Mouse (Mus musculus): ENCODE measurements around the gene Cuzd1. TPM values are rescaled to one million over a fixed set of nuclear protein-coding genes. Genes with fewer than 3 reads are reported as not detected.
A peak's percentile ranks its signal among the peaks of the same experiment; 100 is the strongest.

Gene Cuzd1
- not detected for polyA plus RNA-seq (2012; fragmentation: generic; extraction: Trizol)
- long read RNA-seq, experiment 1: 0 reads
- long read RNA-seq, experiment 2: 0 reads

GRCm38 (mm10) chr7:131322192-131322591 lies at the start of gene Cuzd1:
Gene Cuzd1 (minus strand): TSS chr7:131322292.
- Histone ChIP-seq H3K4me3 (ENCODE audit: insufficient read depth, poor library complexity, severe bottlenecking) (no peak within 1 kb of the TSS), H3ac (ENCODE audit: control insufficient read depth, insufficient read length, low read depth) (no peak within 1 kb of the TSS), H3K79me3 (ENCODE audit: low read depth) (no peaks in the 10 kb centered on the region), H3K79me2 (ENCODE audit: control insufficient read depth, insufficient read depth) (no peaks in the 10 kb centered on the region), H3K27me3 (ENCODE audit: control insufficient read depth, insufficient read depth, insufficient read length) (no peaks in the 10 kb centered on the region), H3K36me3 (ENCODE audit: control insufficient read depth, insufficient read depth) (no peaks in the 10 kb centered on the region)
- TF ChIP-seq FOSL1 (IDR thresholded peaks at IDR 0.05; ENCODE audit: insufficient read depth, low read length, poor library complexity, severe bottlenecking) (no peak), CEBPB (IDR thresholded peaks at IDR 0.05; ENCODE audit: low read depth) (no peak), MYOG (IDR thresholded peaks at IDR 0.05; ENCODE audit: control insufficient read depth, extremely low read depth, insufficient read length) (no peak), USF1 (IDR thresholded peaks at IDR 0.05; ENCODE audit: low read depth) (no peak), MAX (IDR thresholded peaks at IDR 0.05) (no peak), MYOD1 (IDR thresholded peaks at IDR 0.05; ENCODE audit: control insufficient read depth, insufficient read length, low read depth) (no peak), CTCF (IDR thresholded peaks at IDR 0.05; ENCODE audit: control insufficient read depth, insufficient read depth, insufficient read length) (no peak)

GRCm38 (mm10) chr7:131371470-131371860 lies 49.4 kb upstream of the Cuzd1 start:
- TF ChIP-seq CEBPB (IDR thresholded peaks at IDR 0.05; ENCODE audit: low read depth): no peak
- no peak for TF ChIP-seq CTCF (IDR thresholded peaks at IDR 0.05; ENCODE audit: control insufficient read depth, insufficient read depth, insufficient read length)
- TF ChIP-seq FOSL1 (IDR thresholded peaks at IDR 0.05; ENCODE audit: insufficient read depth, low read length, poor library complexity, severe bottlenecking): no peak
- no peak for TF ChIP-seq MAX (IDR thresholded peaks at IDR 0.05)
- TF ChIP-seq MYOD1 (IDR thresholded peaks at IDR 0.05; ENCODE audit: control insufficient read depth, insufficient read length, low read depth): no peak
- TF ChIP-seq MYOG (IDR thresholded peaks at IDR 0.05; ENCODE audit: control insufficient read depth, extremely low read depth, insufficient read length): no peak
- TF ChIP-seq USF1 (IDR thresholded peaks at IDR 0.05; ENCODE audit: low read depth): no peak
- H3K79me3 ChIP-seq (ENCODE audit: low read depth): no peaks in the 10 kb centered on the region
- peak overlapping the region; percentile 37 for H3K4me3 ChIP-seq (ENCODE audit: insufficient read depth, poor library complexity, severe bottlenecking)
- H3K27me3 ChIP-seq (ENCODE audit: control insufficient read depth, insufficient read depth, insufficient read length): no peaks in the 10 kb centered on the region
- no peaks in the 10 kb centered on the region for H3K36me3 ChIP-seq (ENCODE audit: control insufficient read depth, insufficient read depth)
- H3K79me2 ChIP-seq (ENCODE audit: control insufficient read depth, insufficient read depth): peaks cover 7% of the 10 kb centered on the region
- peak overlapping the region; percentile 78 for H3ac ChIP-seq (ENCODE audit: control insufficient read depth, insufficient read length, low read depth)

- Histone ChIP-seq H3K79me2 (ENCODE audit: control insufficient read depth, insufficient read depth) (peaks cover 7% of the 10 kb centered on the region), H3ac (ENCODE audit: control insufficient read depth, insufficient read length, low read depth) (peak within 1 kb of the TSS; percentile 78), H3K27me3 (ENCODE audit: control insufficient read depth, insufficient read depth, insufficient read length) (no peaks in the 10 kb centered on the region), H3K36me3 (ENCODE audit: control insufficient read depth, insufficient read depth) (no peaks in the 10 kb centered on the region), H3K4me3 (ENCODE audit: insufficient read depth, poor library complexity, severe bottlenecking) (peak within 1 kb of the TSS; percentile 37), H3K79me3 (ENCODE audit: low read depth) (no peaks in the 10 kb centered on the region)
- TF ChIP-seq USF1 (IDR thresholded peaks at IDR 0.05; ENCODE audit: low read depth): no peak
- peak; percentile 90 for TF ChIP-seq CTCF (IDR thresholded peaks at IDR 0.05; ENCODE audit: control insufficient read depth, insufficient read depth, insufficient read length)
These were observed 48.8 kb upstream of the Cuzd1 start, which contains the start of gene Pstk for GRCm38 (mm10) chr7:131370648-131371469. Gene Pstk (plus strand): TSS chr7:131371141.

- H3K36me3 ChIP-seq (ENCODE audit: control insufficient read depth, insufficient read depth): peaks cover 21% of the 10 kb centered on the region
- no peak overlapping the region for H3K4me3 ChIP-seq (ENCODE audit: insufficient read depth, poor library complexity, severe bottlenecking)
- peaks cover 11% of the 10 kb centered on the region for H3K79me3 ChIP-seq (ENCODE audit: low read depth)
- H3ac ChIP-seq (ENCODE audit: control insufficient read depth, insufficient read length, low read depth): no peak overlapping the region
- H3K79me2 ChIP-seq (ENCODE audit: control insufficient read depth, insufficient read depth): peaks cover 19% of the 10 kb centered on the region
- H3K27me3 ChIP-seq (ENCODE audit: control insufficient read depth, insufficient read depth, insufficient read length): no peaks in the 10 kb centered on the region
- TF ChIP-seq CTCF (IDR thresholded peaks at IDR 0.05; ENCODE audit: control insufficient read depth, insufficient read depth, insufficient read length): no peak
- TF ChIP-seq MAX (IDR thresholded peaks at IDR 0.05): no peak
- no peak for TF ChIP-seq MYOD1 (IDR thresholded peaks at IDR 0.05; ENCODE audit: control insufficient read depth, insufficient read length, low read depth)
- no peak for TF ChIP-seq MYOG (IDR thresholded peaks at IDR 0.05; ENCODE audit: control insufficient read depth, extremely low read depth, insufficient read length)
- TF ChIP-seq FOSL1 (IDR thresholded peaks at IDR 0.05; ENCODE audit: insufficient read depth, low read length, poor library complexity, severe bottlenecking): no peak
- no peak for TF ChIP-seq CEBPB (IDR thresholded peaks at IDR 0.05; ENCODE audit: low read depth)
- no peak for TF ChIP-seq USF1 (IDR thresholded peaks at IDR 0.05; ENCODE audit: low read depth)
These were observed 42.0 kb upstream of the Cuzd1 start for GRCm38 (mm10) chr7:131364131-131364530.

- Histone ChIP-seq H3K27me3 (ENCODE audit: control insufficient read depth, insufficient read depth, insufficient read length) (no peaks in the 10 kb centered on the region), H3K79me3 (ENCODE audit: low read depth) (peaks cover 11% of the 10 kb centered on the region), H3K36me3 (ENCODE audit: control insufficient read depth, insufficient read depth) (peaks cover 34% of the 10 kb centered on the region), H3K4me3 (ENCODE audit: insufficient read depth, poor library complexity, severe bottlenecking) (peak within 1 kb of the TSS; percentile 59), H3ac (ENCODE audit: control insufficient read depth, insufficient read length, low read depth) (peak within 1 kb of the TSS; percentile 79), H3K79me2 (ENCODE audit: control insufficient read depth, insufficient read depth) (peaks cover 19% of the 10 kb centered on the region)
- TF ChIP-seq CTCF (IDR thresholded peaks at IDR 0.05; ENCODE audit: control insufficient read depth, insufficient read depth, insufficient read length) (no peak), MAX (IDR thresholded peaks at IDR 0.05) (peak; percentile 84), USF1 (IDR thresholded peaks at IDR 0.05; ENCODE audit: low read depth) (no peak)
These were observed 40.7 kb upstream of the Cuzd1 start, which contains the start of gene 2310057M21Rik for GRCm38 (mm10) chr7:131362615-131363300. Gene 2310057M21Rik (minus strand): TSS chr7:131362759.
